Mouse (Mus musculus) lung, adult 2 months (tissue): ENCODE measurements around the gene Abcg5.

Experiments
- CTCF ChIP-seq: fragments of 200-500 bp; IDR thresholded peaks from 2 replicates; pipeline ENCODE4 v1.5.1; 2011; ENCODE audit warnings: mild to moderate bottlenecking, low read length, control low read depth; ENCODE audit not compliant: insufficient read depth
- POLR2A ChIP-seq: fragments of 200-500 bp; IDR thresholded peaks from 2 replicates; pipeline ENCODE4 v1.6.1; 2011; ENCODE audit warnings: low read depth, mild to moderate bottlenecking, control low read depth, low read length, borderline replicate concordance; ENCODE audit errors: extremely low read depth

- no peak for TF ChIP-seq CTCF
- TF ChIP-seq POLR2A: no peak
Measured at GRCm38 (mm10) chr17:84647630-84648029, 35.2 kb downstream of the Abcg5 start.
